Mouse (Mus musculus) embryonic facial prominence, embryonic 13.5 days (tissue): ENCODE results near the gene Igfbp7. TPM values are rescaled to one million over a fixed set of nuclear protein-coding genes. Genes with fewer than 3 reads are reported as not detected.

ENCODE experiments used
- ATAC-seq: fragments of 200-750 bp; cut with Nextera tagmentation; 2 replicates; pipeline ENCODE4 v1.8.0; 2017; ENCODE audit warnings: low read depth; ENCODE audit not compliant: insufficient number of reproducible peaks, insufficient read depth, low FRiP score, low TSS enrichment
- H3K27ac ChIP-seq: fragments of 300-500 bp; sonication (generic); 2 replicates; pipeline ENCODE4 v1.5.1; 2015; ENCODE audit warnings: moderate library complexity, mild to moderate bottlenecking, inconsistent platforms
- H3K27me3 ChIP-seq: fragments of 300-500 bp; sonication (generic); 2 replicates; pipeline ENCODE4 v1.6.1; 2015; ENCODE audit warnings: mild to moderate bottlenecking, inconsistent platforms
- H3K36me3 ChIP-seq: fragments of 300-500 bp; sonication (generic); 2 replicates; pipeline ENCODE4 v1.6.1; 2015; ENCODE audit warnings: mild to moderate bottlenecking, inconsistent platforms
- H3K4me1 ChIP-seq: fragments of 300-500 bp; sonication (generic); 2 replicates; pipeline ENCODE4 v1.6.1; 2015; ENCODE audit warnings: inconsistent platforms
- H3K4me2 ChIP-seq: fragments of 300-500 bp; sonication (generic); 2 replicates; pipeline ENCODE4 v1.6.1; 2015; ENCODE audit warnings: moderate library complexity, mild to moderate bottlenecking, inconsistent platforms
- H3K4me3 ChIP-seq: fragments of 300-500 bp; sonication (generic); 2 replicates; pipeline ENCODE4 v1.5.1; 2015; ENCODE audit warnings: mild to moderate bottlenecking, inconsistent platforms
- H3K9ac ChIP-seq: fragments of 300-500 bp; sonication (generic); 2 replicates; pipeline ENCODE4 v1.6.1; 2015; ENCODE audit warnings: mild to moderate bottlenecking, inconsistent platforms
- H3K9me3 ChIP-seq: fragments of 300-500 bp; sonication (generic); 2 replicates; pipeline ENCODE4 v1.6.1; 2016; ENCODE audit warnings: inconsistent platforms
- WGBS: fragments of 180-500 bp; shearing (Covaris S2); methylation state at CpG from one replicate; pipeline ENCODE4 v1.1.7; 2015; ENCODE audit warnings: mixed read lengths; 5-methylcytosine and 5-hydroxymethylcytosine counted together
- polyA plus RNA-seq: library from polyadenylated mRNA; unstranded; fragments of >200 nt; fragmentation: Nextera tagmentation; extraction: Ambion mirVana; gene quantifications from 2 replicates; pipeline ENCODE4 v1.2.1, GENCODE M21; 2015

Igfbp7 gene
- polyA plus RNA-seq, 1 experiment from 2014 or later, result 37.7 TPM

- WGBS, result 81% methylated on average over 1 of the region's 1 CpGs
- H3K36me3 ChIP-seq, result peaks cover 91% of the 10 kb centered on the region
Measured at GRCm38 (mm10) chr5:77324936-77325335, 82.9 kb downstream of the Igfbp7 start.

GRCm38 (mm10) chr5:77314986-77315385 lies 92.9 kb downstream of the Igfbp7 start:
- peaks cover 12% of the 10 kb centered on the region for H3K4me1 ChIP-seq
- H3K4me2 ChIP-seq, result no peak overlapping the region
- no peak for ATAC-seq
- peaks cover 60% of the 10 kb centered on the region for H3K36me3 ChIP-seq
- no peak overlapping the region for H3K9ac ChIP-seq
- H3K4me3 ChIP-seq, result no peak overlapping the region
- 94% methylated on average over 6 of the region's 6 CpGs for WGBS
- no peak overlapping the region for H3K27ac ChIP-seq
- H3K9me3 ChIP-seq, result no peaks in the 10 kb centered on the region
- H3K27me3 ChIP-seq, result no peaks in the 10 kb centered on the region

More at GRCm38 (mm10) chr5:77324936-77325335, 82.9 kb downstream of the Igfbp7 start:
- Histone ChIP-seq H3K27ac (no peak overlapping the region), H3K9me3 (no peaks in the 10 kb centered on the region), H3K27me3 (no peaks in the 10 kb centered on the region), H3K4me1 (no peaks in the 10 kb centered on the region), H3K4me2 (no peak overlapping the region), H3K4me3 (no peak overlapping the region), H3K9ac (no peak overlapping the region)
- no peak for ATAC-seq

GRCm38 (mm10) chr5:77314206-77314605 lies 93.6 kb downstream of the Igfbp7 start:
- no peak overlapping the region for H3K4me3 ChIP-seq
- no peaks in the 10 kb centered on the region for H3K27me3 ChIP-seq
- H3K27ac ChIP-seq, result no peak overlapping the region
- H3K4me1 ChIP-seq, result peaks cover 12% of the 10 kb centered on the region
- H3K36me3 ChIP-seq, result peaks cover 59% of the 10 kb centered on the region
- no peak overlapping the region for H3K4me2 ChIP-seq
- H3K9me3 ChIP-seq, result no peaks in the 10 kb centered on the region
- H3K9ac ChIP-seq, result no peak overlapping the region
- no peak for ATAC-seq
- WGBS, result 92% methylated on average over 4 of the region's 4 CpGs

- no peaks in the 10 kb centered on the region for H3K27me3 ChIP-seq
- H3K4me3 ChIP-seq, result peak within 1 kb of the TSS; percentile 82
- peak within 1 kb of the TSS; percentile 93 for H3K9ac ChIP-seq
- H3K36me3 ChIP-seq, result peaks cover 47% of the 10 kb centered on the region
- ATAC-seq, result peak; percentile 96
- peak within 1 kb of the TSS; percentile 95 for H3K27ac ChIP-seq
- H3K4me2 ChIP-seq, result peak within 1 kb of the TSS; percentile 100
- under 1% methylated on average over 85 of the region's 85 CpGs for WGBS
- peaks cover 26% of the 10 kb centered on the region for H3K4me1 ChIP-seq
- H3K9me3 ChIP-seq, result no peaks in the 10 kb centered on the region
Measured at GRCm38 (mm10) chr5:77309924-77310772, 97.7 kb downstream of the Igfbp7 start, which contains the start of the genes Noa1 and Polr2b. TSS of gene Noa1 (minus strand) at chr5:77310084. TSS of gene Polr2b (plus strand) at chr5:77310147.

GRCm38 (mm10) chr5:77309051-77309906 lies 98.6 kb downstream of the Igfbp7 start:
- peaks cover 26% of the 10 kb centered on the region for H3K4me1 ChIP-seq
- 0 out of 2 replicates have a peak, but pooled peaks have one; percentile 10 for ATAC-seq
- peak overlapping the region; percentile 100 for H3K4me2 ChIP-seq
- H3K36me3 ChIP-seq, result peaks cover 47% of the 10 kb centered on the region
- no peaks in the 10 kb centered on the region for H3K27me3 ChIP-seq
- H3K27ac ChIP-seq, result peak overlapping the region; percentile 95
- H3K9me3 ChIP-seq, result no peaks in the 10 kb centered on the region
- H3K9ac ChIP-seq, result peak overlapping the region; percentile 93
- WGBS, result under 1% methylated on average over 75 of the region's 76 CpGs
- peak overlapping the region; percentile 82 for H3K4me3 ChIP-seq

GRCm38 (mm10) chr5:77307821-77308553 lies 99.9 kb downstream of the Igfbp7 start:
- Histone ChIP-seq H3K9me3 (no peaks in the 10 kb centered on the region), H3K4me2 (peak overlapping the region; percentile 100), H3K4me1 (peaks cover 26% of the 10 kb centered on the region), H3K9ac (peak overlapping the region; percentile 93; the same call in 1 of the 2 replicates), H3K27me3 (no peaks in the 10 kb centered on the region), H3K36me3 (peaks cover 42% of the 10 kb centered on the region), H3K4me3 (peak overlapping the region; percentile 82), H3K27ac (no peak overlapping the region)
- no peak for ATAC-seq
- WGBS, result 73% methylated on average over 5 of the region's 5 CpGs

GRCm38 (mm10) chr5:77301296-77301903 lies 106.4 kb downstream of the Igfbp7 start:
- WGBS, result 71% methylated on average over 6 of the region's 6 CpGs
- Histone ChIP-seq H3K27ac (no peak overlapping the region), H3K27me3 (no peaks in the 10 kb centered on the region), H3K4me2 (no peak overlapping the region), H3K4me3 (no peak overlapping the region), H3K4me1 (no peaks in the 10 kb centered on the region), H3K9ac (no peak overlapping the region), H3K9me3 (no peaks in the 10 kb centered on the region), H3K36me3 (peaks cover 71% of the 10 kb centered on the region)
- ATAC-seq, result no peak

- H3K4me1 ChIP-seq, result no peaks in the 10 kb centered on the region
- H3K9ac ChIP-seq, result no peak overlapping the region
- no peak overlapping the region for H3K27ac ChIP-seq
- H3K27me3 ChIP-seq, result no peaks in the 10 kb centered on the region
- no peak for ATAC-seq
- no peak overlapping the region for H3K4me3 ChIP-seq
- WGBS, result 86% methylated on average over 2 of the region's 2 CpGs
- peaks cover 69% of the 10 kb centered on the region for H3K36me3 ChIP-seq
- H3K4me2 ChIP-seq, result no peak overlapping the region
- H3K9me3 ChIP-seq, result no peaks in the 10 kb centered on the region
Measured at GRCm38 (mm10) chr5:77299486-77299885, 108.4 kb downstream of the Igfbp7 start.
